11 mouse cellular contexts compared by ENCODE assay signal in genomic region chr5:132166559-132166958, GRCm38 (mm10).
"Had no signal": no experiment of that assay in that cellular context is flagged by ENCODE, and none has a peak within 500 bp of the region (broad histone marks: within the 10 kb centered on the region; RNA-seq: fewer than 3 reads in every experiment).

No protein-coding gene starts in this region.

- DNase-seq: retina, postnatal 1 day; right cerebral cortex, adult 18-20 months; right cerebral cortex, postnatal 14 days; right cerebral cortex, postnatal 25 days; right cerebral cortex, postnatal 4 days; spleen, adult 18-20 months; thymus, adult 18-20 months; thymus, adult 2 months; thymus, postnatal 14 days; thymus, postnatal 36 days; thymus, postnatal 4 days had no signal
